Mouse (Mus musculus): ENCODE data around the gene Acot7. TPM values are rescaled to one million over a fixed set of nuclear protein-coding genes. Genes with fewer than 3 reads are reported as not detected.
A peak's percentile ranks its signal among the peaks of the same experiment; 100 is the strongest.

The Acot7 gene
- polyA plus RNA-seq, 1 experiment from 2014 or later = 11.9 TPM

- no peaks in the 10 kb centered on the region; the same call in 1 of the 2 replicates for H3K27me3 ChIP-seq (ENCODE audit: control insufficient read depth, insufficient read depth, low read depth, low read length)
- no peak overlapping the region for H3K4me3 ChIP-seq (ENCODE audit: low read depth, low read length)
- no peaks in the 10 kb centered on the region for H3K36me3 ChIP-seq (ENCODE audit: control insufficient read depth, insufficient read depth)
- peaks cover 22% of the 10 kb centered on the region for H3K4me1 ChIP-seq (ENCODE audit: control insufficient read depth, low read depth, low read length)
- no peak for ATAC-seq (ENCODE audit: low read depth)
- H3K4me2 ChIP-seq (ENCODE audit: low read depth, low read length) = no peak overlapping the region
- no peak overlapping the region for H3K27ac ChIP-seq (ENCODE audit: low read length)
- no peaks in the 10 kb centered on the region for H3K9me3 ChIP-seq (replicated peaks; ENCODE audit: control insufficient read depth, low read length)
- 66% methylated on average over 7 of the region's 7 CpGs for WGBS (ENCODE audit: insufficient replicate concordance)
- no peak overlapping the region for H3K9ac ChIP-seq (ENCODE audit: low read depth, low read length)
These were observed 6.6 kb downstream of the Acot7 start for GRCm38 (mm10) chr4:152184353-152185035.

GRCm38 (mm10) chr4:152185137-152185509 lies 7.2 kb downstream of the Acot7 start:
- no peaks in the 10 kb centered on the region for H3K36me3 ChIP-seq (ENCODE audit: control insufficient read depth, insufficient read depth)
- peak; percentile 65 for ATAC-seq (ENCODE audit: low read depth)
- no peak overlapping the region for H3K9ac ChIP-seq (ENCODE audit: low read depth, low read length)
- no peak overlapping the region for H3K27ac ChIP-seq (ENCODE audit: low read length)
- no peak overlapping the region for H3K4me3 ChIP-seq (ENCODE audit: low read depth, low read length)
- H3K9me3 ChIP-seq (replicated peaks; ENCODE audit: control insufficient read depth, low read length) = no peaks in the 10 kb centered on the region
- H3K27me3 ChIP-seq (ENCODE audit: control insufficient read depth, insufficient read depth, low read depth, low read length) = no peaks in the 10 kb centered on the region
- WGBS (ENCODE audit: insufficient replicate concordance) = 6% methylated on average over 3 of the region's 3 CpGs
- peaks cover 28% of the 10 kb centered on the region for H3K4me1 ChIP-seq (ENCODE audit: control insufficient read depth, low read depth, low read length)
- peak overlapping the region; percentile 30; the same call in 1 of the 2 replicates for H3K4me2 ChIP-seq (ENCODE audit: low read depth, low read length)

- Histone ChIP-seq H3K4me2 (ENCODE audit: low read depth, low read length) (peak overlapping the region; percentile 30), H3K27me3 (ENCODE audit: control insufficient read depth, insufficient read depth, low read depth, low read length) (no peaks in the 10 kb centered on the region), H3K9me3 (replicated peaks; ENCODE audit: control insufficient read depth, low read length) (no peaks in the 10 kb centered on the region), H3K9ac (ENCODE audit: low read depth, low read length) (no peak overlapping the region; the same call in 1 of the 2 replicates), H3K36me3 (ENCODE audit: control insufficient read depth, insufficient read depth) (no peaks in the 10 kb centered on the region), H3K27ac (ENCODE audit: low read length) (peak overlapping the region; percentile 35; the same call in 1 of the 2 replicates), H3K4me1 (ENCODE audit: control insufficient read depth, low read depth, low read length) (peaks cover 32% of the 10 kb centered on the region), H3K4me3 (ENCODE audit: low read depth, low read length) (no peak overlapping the region)
- peak; percentile 22; the same call in 1 of the 2 replicates for ATAC-seq (ENCODE audit: low read depth)
- 8% methylated on average over 19 of the region's 19 CpGs for WGBS (ENCODE audit: insufficient replicate concordance)
These were observed 7.7 kb downstream of the Acot7 start for GRCm38 (mm10) chr4:152185510-152186204.

- H3K4me1 ChIP-seq (ENCODE audit: control insufficient read depth, low read depth, low read length) = peaks cover 36% of the 10 kb centered on the region
- H3K36me3 ChIP-seq (ENCODE audit: control insufficient read depth, insufficient read depth) = no peaks in the 10 kb centered on the region
- 27% methylated on average over 14 of the region's 14 CpGs for WGBS (ENCODE audit: insufficient replicate concordance)
- H3K27ac ChIP-seq (ENCODE audit: low read length) = peak overlapping the region; percentile 10; the same call in 1 of the 2 replicates
- H3K27me3 ChIP-seq (ENCODE audit: control insufficient read depth, insufficient read depth, low read depth, low read length) = no peaks in the 10 kb centered on the region
- H3K9ac ChIP-seq (ENCODE audit: low read depth, low read length) = no peak overlapping the region
- H3K4me2 ChIP-seq (ENCODE audit: low read depth, low read length) = no peak overlapping the region
- H3K4me3 ChIP-seq (ENCODE audit: low read depth, low read length) = no peak overlapping the region
- no peaks in the 10 kb centered on the region for H3K9me3 ChIP-seq (replicated peaks; ENCODE audit: control insufficient read depth, low read length)
- ATAC-seq (ENCODE audit: low read depth) = no peak
These were observed 8.5 kb downstream of the Acot7 start for GRCm38 (mm10) chr4:152186205-152187082.

- 66% methylated on average over 9 of the region's 9 CpGs for WGBS (ENCODE audit: insufficient replicate concordance)
- no peak for ATAC-seq (ENCODE audit: low read depth)
- no peaks in the 10 kb centered on the region for H3K27me3 ChIP-seq (ENCODE audit: control insufficient read depth, insufficient read depth, low read depth, low read length)
- no peak overlapping the region for H3K4me3 ChIP-seq (ENCODE audit: low read depth, low read length)
- H3K9ac ChIP-seq (ENCODE audit: low read depth, low read length) = no peak overlapping the region
- no peak overlapping the region for H3K27ac ChIP-seq (ENCODE audit: low read length)
- peaks cover 36% of the 10 kb centered on the region for H3K4me1 ChIP-seq (ENCODE audit: control insufficient read depth, low read depth, low read length)
- H3K9me3 ChIP-seq (replicated peaks; ENCODE audit: control insufficient read depth, low read length) = no peaks in the 10 kb centered on the region
- no peaks in the 10 kb centered on the region for H3K36me3 ChIP-seq (ENCODE audit: control insufficient read depth, insufficient read depth)
- no peak overlapping the region for H3K4me2 ChIP-seq (ENCODE audit: low read depth, low read length)
These were observed 9.2 kb downstream of the Acot7 start for GRCm38 (mm10) chr4:152187142-152187541.

- H3K27ac ChIP-seq (ENCODE audit: low read length) = no peak overlapping the region
- H3K4me3 ChIP-seq (ENCODE audit: low read depth, low read length) = no peak overlapping the region
- H3K9me3 ChIP-seq (replicated peaks; ENCODE audit: control insufficient read depth, low read length) = no peaks in the 10 kb centered on the region
- no peak overlapping the region for H3K9ac ChIP-seq (ENCODE audit: low read depth, low read length)
- H3K27me3 ChIP-seq (ENCODE audit: control insufficient read depth, insufficient read depth, low read depth, low read length) = no peaks in the 10 kb centered on the region
- no peak for ATAC-seq (ENCODE audit: low read depth)
- peaks cover 36% of the 10 kb centered on the region for H3K4me1 ChIP-seq (ENCODE audit: control insufficient read depth, low read depth, low read length)
- H3K4me2 ChIP-seq (ENCODE audit: low read depth, low read length) = no peak overlapping the region
- 75% methylated on average over 2 of the region's 2 CpGs for WGBS (ENCODE audit: insufficient replicate concordance)
- no peaks in the 10 kb centered on the region for H3K36me3 ChIP-seq (ENCODE audit: control insufficient read depth, insufficient read depth)
These were observed 10.7 kb downstream of the Acot7 start for GRCm38 (mm10) chr4:152188651-152189050.

GRCm38 (mm10) chr4:152189071-152189470 lies 11.1 kb downstream of the Acot7 start:
- Histone ChIP-seq H3K27ac (ENCODE audit: low read length) (no peak overlapping the region), H3K4me3 (ENCODE audit: low read depth, low read length) (no peak overlapping the region), H3K9me3 (replicated peaks; ENCODE audit: control insufficient read depth, low read length) (no peaks in the 10 kb centered on the region), H3K9ac (ENCODE audit: low read depth, low read length) (no peak overlapping the region), H3K4me2 (ENCODE audit: low read depth, low read length) (no peak overlapping the region), H3K36me3 (ENCODE audit: control insufficient read depth, insufficient read depth) (no peaks in the 10 kb centered on the region), H3K4me1 (ENCODE audit: control insufficient read depth, low read depth, low read length) (peaks cover 36% of the 10 kb centered on the region), H3K27me3 (ENCODE audit: control insufficient read depth, insufficient read depth, low read depth, low read length) (no peaks in the 10 kb centered on the region)
- ATAC-seq (ENCODE audit: low read depth) = no peak
- 65% methylated on average over 6 of the region's 6 CpGs for WGBS (ENCODE audit: insufficient replicate concordance)

- Histone ChIP-seq H3K36me3 (ENCODE audit: control insufficient read depth, insufficient read depth) (no peaks in the 10 kb centered on the region), H3K9ac (ENCODE audit: low read depth, low read length) (no peak overlapping the region), H3K4me1 (ENCODE audit: control insufficient read depth, low read depth, low read length) (peaks cover 39% of the 10 kb centered on the region), H3K9me3 (replicated peaks; ENCODE audit: control insufficient read depth, low read length) (no peaks in the 10 kb centered on the region), H3K4me3 (ENCODE audit: low read depth, low read length) (no peak overlapping the region), H3K27me3 (ENCODE audit: control insufficient read depth, insufficient read depth, low read depth, low read length) (no peaks in the 10 kb centered on the region), H3K27ac (ENCODE audit: low read length) (no peak overlapping the region), H3K4me2 (ENCODE audit: low read depth, low read length) (peak overlapping the region; percentile 10; the same call in 1 of the 2 replicates)
- 54% methylated on average over 4 of the region's 4 CpGs for WGBS (ENCODE audit: insufficient replicate concordance)
- no peak for ATAC-seq (ENCODE audit: low read depth)
These were observed 11.8 kb downstream of the Acot7 start for GRCm38 (mm10) chr4:152189691-152190090.
